Mouse (Mus musculus) embryo, embryonic 11.5 days (tissue): Measurements from ENCODE around the gene Map3k3.

Source experiments
- DNase-seq: peaks from one replicate; pipeline ENCODE4 v3.0.0-alpha.2; 2012; ENCODE audit warnings: low read depth, low spot score

Map3k3 gene

DNA sequence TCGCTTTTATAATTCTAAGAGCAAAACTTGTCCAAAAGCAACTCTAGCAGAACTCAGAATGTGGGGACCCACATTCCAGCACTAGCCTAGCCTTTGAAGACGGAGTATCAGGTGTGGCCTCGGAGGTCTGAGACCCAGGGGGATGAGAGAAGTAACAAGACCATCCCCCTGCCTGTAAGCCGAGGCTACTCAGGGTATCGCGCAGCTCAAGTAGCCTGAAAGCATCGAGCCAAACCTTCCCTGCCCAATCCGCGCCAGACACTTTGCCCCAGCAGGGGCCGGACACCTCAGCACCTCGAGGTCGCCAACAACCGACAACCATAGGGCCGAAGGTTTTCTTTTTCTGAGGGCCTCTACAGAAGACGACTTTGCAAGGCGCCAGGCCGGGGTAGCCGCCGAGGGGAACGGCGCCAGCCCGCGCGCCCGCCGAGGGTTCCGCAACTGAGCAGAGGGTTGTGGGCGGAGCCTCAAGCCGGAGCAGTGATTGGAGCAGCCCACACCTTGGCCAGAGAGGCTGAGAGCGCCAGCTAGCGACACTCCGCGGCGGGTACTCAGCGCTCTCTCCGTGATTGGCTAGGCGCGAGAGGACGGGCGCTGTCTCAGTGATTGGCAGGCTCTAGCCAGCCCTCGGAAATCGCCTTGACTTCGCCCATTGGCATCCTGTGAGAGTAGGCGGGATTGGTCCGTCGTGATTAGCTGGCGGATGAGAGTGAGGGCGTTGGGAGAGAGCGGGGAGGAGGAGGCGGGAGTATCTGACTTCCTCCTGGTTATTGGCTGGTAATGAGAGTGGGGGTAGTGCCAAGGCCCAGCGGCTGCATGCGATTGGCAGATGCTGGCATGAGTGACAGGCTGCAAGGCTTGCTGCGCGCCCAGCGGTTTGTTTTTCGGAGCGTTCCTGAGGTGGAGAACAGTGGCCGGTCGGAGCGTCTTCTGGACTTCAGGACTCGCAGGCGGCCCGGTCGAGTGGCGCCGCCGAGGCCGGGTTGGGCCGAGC lies at the start of gene Map3k3:
TSS of gene Map3k3 (plus strand) at position 906 of the 994 bp plus-strand sequence.
- DNase-seq: peak; percentile 97

DNA sequence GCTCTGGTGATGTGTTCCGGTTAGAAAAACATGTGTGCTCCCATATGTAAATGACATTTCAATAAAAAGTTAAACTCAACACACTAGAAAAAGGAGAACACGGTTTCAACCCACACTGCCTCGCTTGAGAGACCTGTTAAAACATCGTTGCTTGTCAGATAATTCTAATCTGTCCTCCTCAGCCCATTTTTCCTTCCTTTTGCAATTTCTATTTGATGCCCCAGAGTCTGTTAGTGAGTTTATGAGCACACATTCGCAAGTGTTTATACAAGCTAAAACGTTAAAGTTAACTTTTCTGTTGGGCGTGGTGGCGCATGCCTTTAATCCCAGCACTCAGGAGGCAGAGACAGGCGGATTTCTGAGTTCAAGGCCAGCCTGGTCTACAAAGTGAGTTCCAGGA lies 49.4 kb upstream of the Map3k3 start:
- no peak for DNase-seq

- DNase-seq: peak; percentile 96
Observed at GRCm38 (mm10) chr11:106036548-106037417, 47.6 kb upstream of the Map3k3 start, which contains the start of gene Dcaf7. Dcaf7 (plus strand) TSS chr11:106036872.

DNA sequence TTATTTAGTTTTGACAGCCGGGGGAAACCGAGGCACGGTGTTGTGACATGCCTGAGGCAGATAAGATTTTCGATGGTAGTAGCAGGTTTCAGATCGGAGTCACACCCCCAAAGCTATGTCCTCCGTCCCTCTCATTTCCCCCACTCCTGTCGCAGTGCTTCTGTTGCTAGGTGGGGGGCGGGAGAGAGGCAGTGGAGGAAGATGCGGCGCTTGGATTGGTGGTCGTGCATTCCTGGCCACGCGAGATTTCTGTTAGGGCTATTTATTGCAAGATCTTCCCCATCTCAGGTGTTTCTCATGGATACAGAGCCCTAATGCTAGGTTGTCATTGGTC lies 47.0 kb upstream of the Map3k3 start:
- DNase-seq: no peak

DNA sequence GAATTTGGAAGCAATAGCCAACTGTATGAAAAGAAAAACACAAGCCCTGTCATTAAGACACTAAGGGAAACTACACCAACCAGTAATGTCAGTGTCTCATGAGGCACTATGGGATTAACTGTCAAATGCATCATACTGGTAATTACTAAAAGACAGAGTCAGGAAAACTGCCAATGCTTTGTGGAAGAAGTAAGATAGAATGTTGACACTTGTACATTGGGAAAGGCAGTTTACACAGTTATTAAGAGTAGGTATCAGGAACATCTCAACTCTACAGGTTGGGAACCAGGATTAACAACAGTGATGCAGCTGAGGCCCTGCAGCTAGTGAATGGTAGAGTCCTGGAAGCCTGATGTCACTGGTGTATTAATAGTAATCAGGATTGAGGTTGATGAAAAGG lies 40.1 kb upstream of the Map3k3 start:
- no peak for DNase-seq

- DNase-seq: no peak
Observed at GRCm38 (mm10) chr11:106045256-106045655, 39.2 kb upstream of the Map3k3 start.

GRCm38 (mm10) chr11:106045780-106046179 lies 38.6 kb upstream of the Map3k3 start:
- no peak for DNase-seq

DNA sequence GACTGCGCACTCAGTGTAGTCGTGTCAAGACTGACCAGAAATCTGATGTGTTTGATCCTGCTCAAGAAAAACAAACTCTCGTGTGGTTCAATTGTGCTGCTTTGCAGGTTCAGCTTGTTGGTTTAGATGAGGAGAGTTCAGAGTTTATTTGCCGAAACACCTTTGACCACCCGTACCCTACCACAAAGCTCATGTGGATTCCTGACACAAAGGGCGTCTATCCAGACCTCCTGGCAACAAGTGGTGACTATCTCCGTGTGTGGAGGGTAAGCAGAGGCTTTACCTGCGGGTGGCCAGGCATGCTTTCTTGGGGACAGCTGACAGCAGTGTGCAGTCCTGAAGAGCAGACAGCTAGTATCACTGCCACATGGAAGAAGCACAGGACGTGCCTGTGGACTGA lies 37.8 kb upstream of the Map3k3 start:
- DNase-seq: no peak

DNA sequence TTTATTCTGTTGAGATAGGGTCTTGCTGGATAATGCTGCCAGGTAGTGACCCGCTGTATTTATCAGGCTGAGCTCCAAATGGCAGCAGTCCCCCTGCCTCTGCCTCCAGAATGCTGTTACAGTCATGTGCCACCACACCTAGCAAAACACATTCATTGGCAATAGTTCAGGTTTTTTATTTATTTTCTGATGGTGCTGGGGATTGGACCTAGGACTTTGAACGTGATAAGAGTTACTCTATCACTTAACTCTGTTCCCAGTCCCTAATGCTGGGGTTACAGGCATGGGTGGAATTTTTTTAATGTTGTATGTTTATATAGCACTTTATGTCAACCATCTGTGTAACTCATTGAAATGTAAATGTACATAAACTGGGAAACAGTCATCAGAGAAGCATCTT lies 30.5 kb upstream of the Map3k3 start:
- no peak for DNase-seq

DNA sequence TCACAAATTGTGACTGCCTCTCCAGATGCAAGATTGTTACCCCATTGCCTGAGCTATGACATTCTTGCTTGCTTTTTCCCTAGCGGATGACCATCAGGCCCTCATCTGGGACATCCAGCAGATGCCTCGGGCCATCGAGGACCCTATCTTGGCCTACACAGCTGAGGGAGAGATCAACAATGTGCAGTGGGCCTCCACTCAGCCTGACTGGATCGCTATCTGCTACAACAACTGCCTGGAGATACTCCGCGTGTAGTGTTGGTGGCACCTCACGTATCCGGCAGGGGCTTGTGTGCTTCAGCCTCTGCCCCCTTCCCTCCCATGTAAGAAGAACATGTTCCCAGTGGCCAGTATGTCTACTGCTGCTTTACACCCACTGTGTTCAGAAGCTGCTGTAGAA lies 29.8 kb upstream of the Map3k3 start:
- no peak for DNase-seq

DNA sequence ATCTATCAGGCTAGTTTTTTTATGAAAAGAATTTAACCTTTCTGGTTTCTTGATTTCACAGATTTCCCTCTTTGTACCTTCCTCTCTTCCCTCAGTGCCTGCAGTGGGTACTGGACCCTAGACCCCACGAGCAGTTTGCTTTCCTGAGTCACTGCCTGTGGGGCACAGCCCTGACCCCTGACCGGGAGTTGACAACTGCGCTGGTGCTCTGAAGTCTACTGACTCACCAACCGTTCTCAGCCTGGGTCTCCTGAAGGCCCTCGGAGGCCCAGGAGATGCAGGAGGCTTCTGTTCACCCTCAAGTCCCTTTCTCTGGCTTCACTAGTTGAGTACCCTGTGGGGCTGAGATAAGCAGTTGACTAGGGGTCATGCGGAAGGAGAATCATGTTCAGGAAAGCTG lies 29.1 kb upstream of the Map3k3 start:
- no peak for DNase-seq

- DNase-seq: no peak
Observed at GRCm38 (mm10) chr11:106056819-106057491, 27.5 kb upstream of the Map3k3 start.

- no peak for DNase-seq
Observed at GRCm38 (mm10) chr11:106058020-106058419, 26.4 kb upstream of the Map3k3 start.

DNA sequence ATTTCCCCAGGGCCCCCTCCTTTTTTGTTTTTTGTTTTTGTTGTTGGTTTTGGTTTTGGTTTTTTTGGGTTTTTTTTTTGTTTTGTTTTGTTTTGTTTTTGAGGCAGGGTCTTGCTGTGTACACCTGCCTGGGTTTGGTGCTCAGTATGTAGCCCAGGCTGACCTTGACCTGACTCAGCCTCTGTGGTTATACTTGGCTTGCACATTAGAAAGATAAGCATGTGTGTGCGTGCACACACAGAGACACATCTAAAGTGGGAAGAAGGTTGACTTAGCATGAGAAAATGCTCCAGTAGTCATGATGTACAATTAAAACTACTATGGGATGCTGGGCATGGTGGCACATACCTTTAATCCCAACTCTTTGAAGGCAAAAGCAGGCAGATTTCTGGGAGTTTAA lies 23.9 kb upstream of the Map3k3 start:
- no peak for DNase-seq

DNA sequence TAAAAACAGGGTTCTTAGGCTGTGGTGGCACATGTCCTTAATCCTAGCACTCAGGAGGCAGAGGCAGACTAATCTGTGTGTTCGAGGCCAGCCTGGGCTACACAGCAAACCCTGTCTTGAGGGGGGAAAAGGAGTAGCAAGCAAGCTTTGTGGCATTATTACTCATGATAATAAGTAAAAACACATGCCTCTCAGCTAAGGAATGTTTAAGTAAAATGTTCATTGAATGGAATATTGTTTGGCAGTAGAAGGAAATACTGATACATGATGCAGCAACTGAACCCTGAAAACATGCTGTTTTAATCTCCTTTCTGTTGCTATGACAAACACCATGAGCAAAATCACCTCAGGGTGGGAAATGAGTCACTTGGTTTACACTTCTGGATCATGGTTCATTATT lies 23.1 kb upstream of the Map3k3 start:
- no peak for DNase-seq

GRCm38 (mm10) chr11:106063756-106064155 lies 20.7 kb upstream of the Map3k3 start:
- DNase-seq: no peak

DNA sequence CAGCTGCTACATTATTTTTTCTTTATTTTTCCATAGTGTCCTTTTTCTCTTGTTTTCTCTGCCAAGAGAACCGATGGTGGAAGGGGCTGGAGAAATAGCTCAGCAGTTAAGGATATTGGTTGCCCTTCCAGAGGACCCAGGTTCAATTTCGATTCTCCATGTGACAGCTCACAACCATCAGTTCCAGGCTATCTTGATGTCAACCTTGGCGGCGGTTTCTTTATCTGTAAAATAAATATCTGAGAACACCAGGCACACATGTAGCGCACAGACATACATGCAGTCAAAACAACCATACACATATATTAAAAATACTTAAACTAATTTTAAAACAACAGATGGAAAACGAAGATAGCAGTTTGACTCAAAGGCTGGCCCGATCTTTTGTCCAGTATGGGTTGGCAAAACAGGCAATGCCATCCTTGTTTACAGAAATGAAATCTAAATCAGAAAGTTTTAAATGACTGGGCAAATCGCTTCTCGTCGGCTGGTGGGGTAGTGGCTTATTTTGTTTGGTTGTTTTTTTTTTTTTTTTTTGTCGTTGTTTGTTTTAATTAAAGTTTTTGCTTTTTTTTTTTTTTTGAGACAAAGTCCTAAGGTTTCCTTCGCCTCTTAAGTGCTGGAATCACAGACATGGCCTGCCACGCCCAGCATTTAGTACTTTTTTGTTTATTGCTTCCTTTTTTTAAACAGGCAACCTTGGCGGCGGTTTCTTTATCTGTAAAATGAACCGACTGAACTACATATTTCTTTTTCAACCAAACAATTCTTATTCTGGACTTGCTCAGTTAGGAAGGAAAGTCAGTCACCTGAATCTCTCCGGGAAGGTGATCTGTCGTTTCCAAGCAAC lies 19.1 kb upstream of the Map3k3 start:
- no peak for DNase-seq

DNA sequence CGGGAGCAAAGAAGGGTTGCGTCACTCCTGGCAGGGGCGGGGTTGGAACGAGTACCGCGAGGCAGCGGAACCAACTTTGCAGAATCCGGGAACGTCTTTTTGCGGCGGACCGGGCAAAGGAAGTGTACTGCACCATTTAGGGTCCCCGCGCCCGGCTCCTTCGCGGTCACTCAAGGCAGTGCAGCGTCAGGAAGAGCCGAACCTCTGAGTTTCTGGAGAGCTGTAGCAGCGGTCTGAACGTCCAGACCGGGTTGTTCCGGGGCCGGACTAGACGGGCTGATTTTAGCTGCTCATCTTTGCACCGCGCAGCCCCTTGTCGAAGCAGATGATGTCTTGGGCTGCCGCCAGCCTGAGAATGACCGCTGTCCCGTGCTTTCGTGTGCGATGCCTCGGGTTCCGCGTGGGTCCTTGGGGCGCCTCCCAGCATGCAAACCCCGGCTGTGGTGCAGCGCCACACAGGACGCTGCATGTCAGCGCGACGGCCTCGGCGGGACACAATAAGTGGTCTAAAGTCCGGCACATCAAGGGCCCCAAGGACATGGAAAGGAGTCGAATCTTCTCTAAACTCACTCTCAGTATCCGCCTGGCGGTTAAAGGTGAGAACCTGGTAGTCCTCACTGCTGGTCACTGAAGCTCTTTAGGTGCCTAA lies 18.4 kb upstream of the Map3k3 start, which contains the start of gene Taco1:
TSS of gene Taco1 (plus strand) at position 139 of the 649 bp plus-strand sequence.
- peak; percentile 89 for DNase-seq

GRCm38 (mm10) chr11:106066616-106067015 lies 17.8 kb upstream of the Map3k3 start:
- DNase-seq: peak; percentile 87

DNA sequence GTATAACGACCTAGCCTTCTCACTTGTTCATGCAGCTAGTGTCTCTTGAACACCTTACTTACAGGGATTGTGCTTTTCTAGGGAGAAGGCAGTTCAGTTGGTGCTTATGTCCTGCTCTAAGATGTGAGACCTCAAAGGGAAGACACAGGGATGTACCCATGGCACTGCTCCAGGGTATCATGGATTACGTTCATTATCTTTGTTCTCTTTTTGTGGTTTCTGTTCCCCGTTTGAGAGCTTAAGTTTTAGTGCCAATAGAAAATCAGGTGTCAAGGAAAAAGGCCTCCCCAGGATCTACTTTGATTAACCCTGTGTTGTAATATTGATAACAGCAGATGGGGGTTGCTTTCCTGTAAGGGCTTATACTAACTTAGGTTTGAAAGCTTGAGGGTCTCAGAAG lies 10.6 kb upstream of the Map3k3 start:
- DNase-seq: no peak
